Mouse (Mus musculus): ENCODE results near the gene Olfr541. TPM values are rescaled to one million over a fixed set of nuclear protein-coding genes. Genes with fewer than 3 reads are reported as not detected.
A peak's percentile ranks its signal among the peaks of the same experiment; 100 is the strongest.
"Not testable (repeated sequence)": the region's sequence is repeated elsewhere in the genome, so short reads cannot be mapped to it uniquely, and the experiment has no call there.

The Olfr541 gene
- not detected in 2 replicates for polyA plus RNA-seq (2014; fragmentation: Nextera tagmentation; extraction: Ambion mirVana)

DNA sequence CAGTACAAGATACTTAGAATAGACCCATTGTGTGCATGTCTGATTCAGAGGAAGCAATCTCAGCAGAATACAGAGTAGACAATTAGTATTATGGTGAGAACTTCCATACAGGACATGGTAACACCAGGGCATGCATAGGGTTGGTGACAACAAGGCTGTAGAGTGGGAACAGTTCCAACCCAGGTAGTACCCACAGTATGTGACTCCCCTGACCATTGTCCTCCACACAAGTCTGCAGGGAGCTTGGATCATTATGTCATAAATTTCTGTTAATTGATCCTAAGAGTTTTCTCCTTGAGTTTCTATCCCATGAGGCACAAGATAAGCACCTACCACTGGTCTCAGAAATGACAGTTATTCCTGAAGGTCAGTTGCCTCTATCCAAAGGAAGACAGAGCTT, at the start of gene Olfr541:
Gene Olfr541 (plus strand): TSS at position 301 of the 400 bp plus-strand sequence.
- Histone ChIP-seq H3K27ac (ENCODE audit: low read depth) (no peak within 1 kb of the TSS), H3K4me3 (ENCODE audit: low read depth, low read length) (no peak within 1 kb of the TSS), H3K9me3 (ENCODE audit: control insufficient read depth, low read length) (no peaks in the 10 kb centered on the region), H3K4me2 (ENCODE audit: low read length) (no peak within 1 kb of the TSS), H3K27me3 (replicated peaks; ENCODE audit: control insufficient read depth, insufficient read depth, low read length) (no peaks in the 10 kb centered on the region), H3K36me3 (ENCODE audit: control insufficient read depth, insufficient read depth, low read length) (no peaks in the 10 kb centered on the region), H3K4me1 (replicated peaks; ENCODE audit: control insufficient read depth, insufficient read depth, low read length) (no peaks in the 10 kb centered on the region), H3K9ac (ENCODE audit: low read length) (no peak within 1 kb of the TSS)
- DNase-seq (ENCODE audit: low spot score) (no peak), ATAC-seq (replicated peaks; ENCODE audit: low FRiP score, low TSS enrichment, low read depth) (no peak)

DNA sequence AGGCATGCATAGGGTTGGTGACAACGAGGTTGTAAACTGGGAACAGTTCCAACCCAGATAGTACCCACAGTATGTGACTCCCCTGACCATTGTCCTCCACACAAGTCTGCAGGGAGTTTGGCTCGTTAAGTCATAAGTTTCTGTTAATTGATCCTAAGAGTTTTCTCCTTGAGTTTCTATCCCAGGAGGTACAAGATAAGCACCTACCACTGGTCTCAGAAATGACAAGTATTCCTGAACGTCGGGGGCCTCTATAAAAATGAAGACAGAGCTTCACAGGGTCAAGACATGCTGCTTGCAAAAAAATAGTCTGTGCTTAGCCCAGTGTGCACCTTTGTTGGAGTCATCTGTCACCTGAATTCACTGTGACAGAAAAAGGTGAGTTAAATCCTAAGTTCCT, 37.4 kb upstream of the Olfr541 start, which contains the start of gene Olfr539:
Gene Olfr539 (plus strand): TSS at position 301 of the 400 bp plus-strand sequence.
- ATAC-seq (replicated peaks; ENCODE audit: low FRiP score, low TSS enrichment, low read depth) = no peak
- 76% methylated on average over 4 of the region's 4 CpGs for WGBS
- H3K4me3 ChIP-seq (ENCODE audit: low read depth, low read length) = no peak within 1 kb of the TSS

DNA sequence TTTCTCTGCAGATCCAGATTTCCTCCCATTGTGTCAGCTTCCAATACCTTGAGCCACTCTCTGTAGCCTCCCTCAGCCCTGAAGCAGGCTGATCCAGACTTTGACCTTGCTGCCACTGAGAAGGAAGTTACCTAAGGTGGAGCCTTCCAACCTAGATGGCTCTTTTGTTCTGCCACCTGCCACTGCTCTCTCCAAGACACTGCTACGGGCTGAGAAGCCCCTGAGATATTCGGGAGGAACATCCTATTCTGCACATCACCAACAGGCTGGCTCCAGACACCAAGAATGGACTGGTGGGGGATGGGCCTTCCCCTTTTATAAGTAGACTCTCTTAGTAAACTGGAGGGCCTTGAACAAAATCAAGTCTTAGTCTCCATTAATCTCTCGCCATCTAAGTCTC, 26.4 kb upstream of the Olfr541 start:
- not testable (repeated sequence) for H3K27ac ChIP-seq (ENCODE audit: low read depth); H3K36me3 ChIP-seq (ENCODE audit: control insufficient read depth, insufficient read depth, low read length); H3K9me3 ChIP-seq (ENCODE audit: control insufficient read depth, low read length); DNase-seq (ENCODE audit: low spot score); ATAC-seq (replicated peaks; ENCODE audit: low FRiP score, low TSS enrichment, low read depth); H3K9ac ChIP-seq (ENCODE audit: low read length); H3K27me3 ChIP-seq (replicated peaks; ENCODE audit: control insufficient read depth, insufficient read depth, low read length); H3K4me1 ChIP-seq (replicated peaks; ENCODE audit: control insufficient read depth, insufficient read depth, low read length); H3K4me3 ChIP-seq (ENCODE audit: low read depth, low read length); H3K4me2 ChIP-seq (ENCODE audit: low read length)
- WGBS = 97% methylated on average over 3 of the region's 3 CpGs

More for the DNA sequence above, 37.4 kb upstream of the Olfr541 start, which contains the start of gene Olfr539:
- Histone ChIP-seq H3K4me1 (replicated peaks; ENCODE audit: control insufficient read depth, insufficient read depth, low read length) (no peaks in the 10 kb centered on the region), H3K9ac (ENCODE audit: low read length) (no peak within 1 kb of the TSS), H3K27ac (ENCODE audit: low read depth) (no peak within 1 kb of the TSS), H3K27me3 (replicated peaks; ENCODE audit: control insufficient read depth, insufficient read depth, low read length) (no peaks in the 10 kb centered on the region), H3K4me2 (ENCODE audit: low read length) (no peak within 1 kb of the TSS), H3K36me3 (ENCODE audit: control insufficient read depth, insufficient read depth, low read length) (no peaks in the 10 kb centered on the region), H3K9me3 (ENCODE audit: control insufficient read depth, low read length) (no peaks in the 10 kb centered on the region)
- DNase-seq (ENCODE audit: low spot score) = no peak

DNA sequence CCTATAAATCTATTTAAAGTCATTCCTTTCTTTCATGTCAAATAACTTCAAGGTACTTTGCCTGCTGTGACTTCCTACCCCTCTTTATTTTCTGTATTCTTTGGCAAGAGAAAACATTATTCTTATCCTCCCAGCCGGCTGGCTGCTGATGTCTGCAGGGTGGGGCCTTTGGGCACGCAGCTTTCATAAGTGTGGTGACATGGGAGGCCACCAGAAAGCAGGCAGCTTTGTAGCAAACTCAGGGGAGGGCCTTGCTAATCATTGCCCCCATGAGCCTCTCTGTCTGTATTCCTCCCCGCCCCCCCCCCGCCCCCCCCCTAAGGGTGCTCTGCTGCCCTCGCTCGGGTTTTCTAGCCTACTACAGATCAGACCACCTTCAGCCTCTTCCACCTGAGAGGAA, 21.2 kb upstream of the Olfr541 start:
- Histone ChIP-seq H3K9ac (ENCODE audit: low read length) (no peak overlapping the region), H3K4me1 (replicated peaks; ENCODE audit: control insufficient read depth, insufficient read depth, low read length) (no peaks in the 10 kb centered on the region), H3K9me3 (ENCODE audit: control insufficient read depth, low read length) (peaks cover 7% of the 10 kb centered on the region; the same call in 1 of the 2 replicates), H3K27me3 (replicated peaks; ENCODE audit: control insufficient read depth, insufficient read depth, low read length) (no peaks in the 10 kb centered on the region), H3K27ac (ENCODE audit: low read depth) (no peak overlapping the region), H3K36me3 (ENCODE audit: control insufficient read depth, insufficient read depth, low read length) (no peaks in the 10 kb centered on the region), H3K4me3 (ENCODE audit: low read depth, low read length) (no peak overlapping the region), H3K4me2 (ENCODE audit: low read length) (peak overlapping the region; percentile 29)
- WGBS = 4% methylated on average over 4 of the region's 6 CpGs
- 0 out of 2 replicates have a peak, but pooled peaks have one; percentile 62 for ATAC-seq (replicated peaks; ENCODE audit: low FRiP score, low TSS enrichment, low read depth)
- DNase-seq (ENCODE audit: low spot score) = no peak

DNA sequence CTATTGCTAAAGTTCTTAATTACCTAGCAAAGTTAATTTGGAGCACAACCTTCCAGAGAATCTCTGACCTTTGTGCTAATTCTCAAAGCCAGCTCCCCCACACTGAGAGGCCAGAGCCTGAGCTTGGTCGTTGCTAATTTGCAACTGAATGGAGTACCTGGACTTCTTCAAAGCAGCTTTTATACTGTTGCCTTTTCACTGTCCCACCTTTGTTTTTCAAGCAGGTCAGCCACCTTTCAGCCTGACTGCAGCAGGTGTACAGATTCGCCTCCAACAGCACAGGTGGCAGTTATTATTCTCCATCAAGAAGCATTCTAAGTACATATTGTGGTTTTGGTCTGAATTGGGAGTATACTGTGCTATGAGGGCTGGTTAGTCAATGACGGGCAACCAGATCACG, 17.5 kb upstream of the Olfr541 start:
- not testable (repeated sequence) for H3K4me3 ChIP-seq (ENCODE audit: low read depth, low read length); H3K36me3 ChIP-seq (ENCODE audit: control insufficient read depth, insufficient read depth, low read length); DNase-seq (ENCODE audit: low spot score); H3K9ac ChIP-seq (ENCODE audit: low read length); H3K27me3 ChIP-seq (replicated peaks; ENCODE audit: control insufficient read depth, insufficient read depth, low read length); H3K4me2 ChIP-seq (ENCODE audit: low read length); ATAC-seq (replicated peaks; ENCODE audit: low FRiP score, low TSS enrichment, low read depth); H3K9me3 ChIP-seq (ENCODE audit: control insufficient read depth, low read length); H3K4me1 ChIP-seq (replicated peaks; ENCODE audit: control insufficient read depth, insufficient read depth, low read length); H3K27ac ChIP-seq (ENCODE audit: low read depth)
- 69% methylated on average over 4 of the region's 4 CpGs for WGBS

DNA sequence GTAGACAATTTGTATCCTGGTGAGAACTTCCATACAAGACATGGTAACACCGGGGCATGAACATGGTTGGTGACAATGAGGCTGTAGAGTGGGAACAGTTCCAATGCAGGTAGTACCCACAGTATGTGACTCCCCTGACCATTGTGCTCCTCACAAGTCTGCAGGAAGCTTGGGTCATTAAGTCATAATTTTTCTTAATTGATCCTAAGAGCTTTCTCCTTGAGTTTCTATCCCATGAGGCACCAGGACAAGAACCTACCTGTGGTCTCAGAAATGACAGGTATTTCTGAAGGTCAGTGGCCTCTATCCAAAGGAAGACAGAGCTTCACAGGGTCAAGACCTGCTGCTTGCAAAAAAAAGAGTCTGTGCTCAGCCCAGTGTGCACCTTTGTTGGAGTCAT, 15.4 kb upstream of the Olfr541 start, which contains the start of gene Olfr45:
Gene Olfr45 (plus strand): TSS at position 301 of the 400 bp plus-strand sequence.
- ATAC-seq (replicated peaks; ENCODE audit: low FRiP score, low TSS enrichment, low read depth) = no peak
- H3K4me2 ChIP-seq (ENCODE audit: low read length) = no peak within 1 kb of the TSS
- no peak within 1 kb of the TSS for H3K27ac ChIP-seq (ENCODE audit: low read depth)
- no peaks in the 10 kb centered on the region for H3K27me3 ChIP-seq (replicated peaks; ENCODE audit: control insufficient read depth, insufficient read depth, low read length)
- WGBS = 93% methylated on average over 1 of the region's 1 CpGs
- H3K9me3 ChIP-seq (ENCODE audit: control insufficient read depth, low read length) = 0 out of 2 replicates have a peak, but pooled peaks cover 3% of the 10 kb centered on the region
- H3K4me1 ChIP-seq (replicated peaks; ENCODE audit: control insufficient read depth, insufficient read depth, low read length) = no peaks in the 10 kb centered on the region
- no peak within 1 kb of the TSS for H3K4me3 ChIP-seq (ENCODE audit: low read depth, low read length)
- no peak within 1 kb of the TSS for H3K9ac ChIP-seq (ENCODE audit: low read length)
- H3K36me3 ChIP-seq (ENCODE audit: control insufficient read depth, insufficient read depth, low read length) = no peaks in the 10 kb centered on the region
- no peak for DNase-seq (ENCODE audit: low spot score)

DNA sequence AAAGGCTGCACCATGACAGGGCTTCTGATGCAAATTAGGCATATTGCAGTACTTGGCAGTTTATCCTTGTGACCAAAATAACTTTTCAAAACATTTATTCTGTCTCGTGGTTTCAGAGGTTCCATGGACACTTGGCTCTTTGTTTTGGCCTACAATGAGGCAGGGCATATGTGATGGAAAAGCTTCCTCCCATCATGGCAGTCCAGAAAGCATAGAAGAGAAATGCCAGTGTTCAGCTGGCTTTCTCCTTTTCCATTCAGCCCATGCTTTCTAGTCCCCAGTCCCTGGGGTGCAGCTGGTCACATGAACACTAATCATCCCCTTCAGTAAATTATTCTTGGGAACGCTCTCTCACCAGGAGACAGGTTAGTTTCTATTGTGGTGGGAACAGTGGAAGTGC, 9.3 kb downstream of the Olfr541 start:
- Histone ChIP-seq H3K27ac (ENCODE audit: low read depth) (no peak overlapping the region), H3K9me3 (ENCODE audit: control insufficient read depth, low read length) (no peaks in the 10 kb centered on the region), H3K4me3 (ENCODE audit: low read depth, low read length) (no peak overlapping the region), H3K36me3 (ENCODE audit: control insufficient read depth, insufficient read depth, low read length) (no peaks in the 10 kb centered on the region), H3K9ac (ENCODE audit: low read length) (no peak overlapping the region), H3K4me1 (replicated peaks; ENCODE audit: control insufficient read depth, insufficient read depth, low read length) (no peaks in the 10 kb centered on the region), H3K4me2 (ENCODE audit: low read length) (no peak overlapping the region), H3K27me3 (replicated peaks; ENCODE audit: control insufficient read depth, insufficient read depth, low read length) (no peaks in the 10 kb centered on the region)
- 58% methylated on average over 2 of the region's 2 CpGs for WGBS
- ATAC-seq (replicated peaks; ENCODE audit: low FRiP score, low TSS enrichment, low read depth) = no peak
- DNase-seq (ENCODE audit: low spot score) = no peak

DNA sequence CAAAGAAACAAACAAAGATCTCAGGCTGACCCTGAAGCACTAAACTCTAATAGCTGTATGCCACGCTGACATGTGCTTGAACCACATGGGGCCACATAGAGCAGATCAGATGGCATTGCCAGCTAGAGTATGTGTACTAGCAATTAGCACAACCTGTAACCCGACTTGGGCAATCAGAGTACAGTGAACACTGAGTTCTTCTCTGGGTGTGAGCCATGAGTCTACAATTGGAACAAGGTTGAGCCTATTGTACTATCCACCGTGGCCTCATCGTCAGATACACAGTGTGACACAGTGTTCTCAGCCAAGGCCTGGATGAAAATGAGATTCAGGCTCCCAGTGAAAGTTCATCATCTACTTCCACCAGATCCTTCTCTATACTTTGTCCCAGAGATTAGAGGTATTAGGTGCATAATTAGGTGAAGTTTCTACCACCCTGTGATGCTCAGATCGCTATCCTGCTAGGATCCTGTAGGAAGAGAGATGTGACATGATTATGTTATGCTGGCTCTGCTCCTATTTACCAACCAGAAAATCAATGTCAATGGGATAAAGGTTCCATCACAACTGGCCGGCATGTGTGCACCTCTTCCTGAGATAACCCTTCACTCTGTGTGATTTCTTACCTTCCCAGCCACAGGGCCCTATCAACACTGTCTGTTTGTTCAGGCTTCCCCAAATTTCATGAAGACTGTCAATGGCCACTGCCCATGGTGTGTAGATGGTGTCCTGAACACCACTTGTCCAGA, 10.6 kb downstream of the Olfr541 start:
- Histone ChIP-seq H3K36me3 (ENCODE audit: control insufficient read depth, insufficient read depth, low read length) (no peaks in the 10 kb centered on the region), H3K27me3 (replicated peaks; ENCODE audit: control insufficient read depth, insufficient read depth, low read length) (no peaks in the 10 kb centered on the region), H3K4me2 (ENCODE audit: low read length) (no peak overlapping the region), H3K4me1 (replicated peaks; ENCODE audit: control insufficient read depth, insufficient read depth, low read length) (no peaks in the 10 kb centered on the region), H3K27ac (ENCODE audit: low read depth) (no peak overlapping the region), H3K9me3 (ENCODE audit: control insufficient read depth, low read length) (no peaks in the 10 kb centered on the region), H3K4me3 (ENCODE audit: low read depth, low read length) (no peak overlapping the region), H3K9ac (ENCODE audit: low read length) (no peak overlapping the region)
- no peak for DNase-seq (ENCODE audit: low spot score)
- WGBS = 74% methylated on average over 6 of the region's 6 CpGs
- ATAC-seq (replicated peaks; ENCODE audit: low FRiP score, low TSS enrichment, low read depth) = no peak
